Mouse (Mus musculus): Measurements from ENCODE around the gene Rad23a.
A peak's percentile ranks its signal among the peaks of the same experiment; 100 is the strongest.
"Not testable (repeated sequence)": the region's sequence is repeated elsewhere in the genome, so short reads cannot be mapped to it uniquely, and the experiment has no call there.

Gene Rad23a

DNA sequence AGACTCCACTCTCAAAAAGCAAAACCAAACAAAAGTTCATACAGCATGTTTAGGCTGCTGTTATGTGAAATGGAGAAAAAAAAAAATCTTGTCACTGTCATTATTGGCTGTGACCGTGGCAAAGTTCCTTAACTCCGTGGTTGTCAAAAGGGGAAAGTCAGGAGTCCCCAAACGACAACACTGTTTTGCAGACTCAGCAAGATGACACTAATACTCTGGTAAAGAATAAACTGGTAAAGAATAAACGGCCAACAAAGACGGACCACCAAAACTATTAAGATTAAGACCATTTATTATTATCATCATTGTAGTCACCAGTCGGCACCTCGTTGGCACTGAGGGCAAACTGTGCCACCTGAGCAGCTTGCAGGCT is 604 bp downstream of the Rad23a start:
- no peak for DNase-seq

DNA sequence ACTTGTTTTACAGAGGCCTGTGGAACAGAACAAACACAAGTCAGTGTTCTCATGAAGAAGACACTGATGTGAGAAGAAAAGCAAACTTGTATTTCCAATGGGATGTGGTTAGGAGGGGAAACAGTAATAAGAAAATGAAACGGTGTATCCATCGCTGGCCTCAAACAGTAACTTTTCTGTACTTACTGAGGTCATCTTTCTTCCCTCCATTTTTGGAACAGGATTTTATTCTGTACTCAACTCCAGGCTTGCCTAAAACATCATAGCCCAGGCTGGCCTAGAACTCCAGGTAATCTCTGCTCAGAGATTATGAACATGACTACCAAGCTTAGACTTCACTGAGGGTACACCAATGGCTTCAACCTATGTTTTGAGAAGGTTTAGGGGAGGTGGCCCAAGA is 1.1 kb downstream of the Rad23a start:
- DNase-seq, result no peak

DNA sequence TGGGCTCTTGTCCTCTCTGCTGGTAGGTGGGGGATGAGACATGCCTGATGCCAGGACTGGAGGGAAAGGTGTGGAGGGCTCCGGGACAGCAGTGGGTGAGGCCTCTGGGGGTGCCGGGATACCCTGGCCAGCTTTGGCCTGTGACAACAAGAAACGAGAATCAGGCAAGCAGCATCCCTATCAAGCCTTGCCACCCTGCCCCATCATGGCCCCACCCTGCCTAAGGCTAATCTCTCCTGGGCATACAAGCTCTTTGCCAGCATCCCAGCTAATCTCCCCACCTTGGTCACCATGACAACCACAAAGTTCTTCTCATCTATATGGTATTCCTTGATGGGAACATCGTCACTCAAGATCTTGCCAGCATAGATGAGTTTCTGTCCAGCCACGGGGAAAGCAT is 2.0 kb downstream of the Rad23a start:
- no peak for DNase-seq

DNA sequence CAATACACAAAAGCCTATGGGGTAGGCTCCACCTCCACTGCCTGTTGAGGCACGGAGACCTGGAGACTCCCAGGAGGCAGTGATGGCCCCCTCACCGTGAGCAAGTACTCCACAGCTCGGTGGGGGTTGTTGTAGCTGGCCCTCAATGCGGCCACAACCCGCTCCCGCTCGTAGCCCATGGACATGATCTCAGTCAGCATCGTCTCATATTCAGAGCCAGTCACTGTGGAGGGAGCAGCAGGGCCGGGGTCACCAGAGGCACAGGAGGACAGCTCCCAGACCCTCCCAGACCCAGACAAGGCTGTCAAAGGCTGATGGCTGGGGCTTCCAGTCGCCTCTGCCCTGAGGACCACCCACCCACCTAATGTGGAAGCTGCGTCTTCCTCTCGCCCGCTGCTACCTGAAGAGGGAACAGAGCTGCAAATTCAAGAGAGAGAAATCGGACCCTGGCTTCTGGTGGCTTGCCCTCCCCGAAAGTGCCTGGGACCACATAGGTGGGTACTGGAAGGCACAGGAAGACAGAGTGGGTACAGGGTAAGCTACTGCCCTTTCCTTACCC is 2.5 kb downstream of the Rad23a start:
- no peak for DNase-seq

DNA sequence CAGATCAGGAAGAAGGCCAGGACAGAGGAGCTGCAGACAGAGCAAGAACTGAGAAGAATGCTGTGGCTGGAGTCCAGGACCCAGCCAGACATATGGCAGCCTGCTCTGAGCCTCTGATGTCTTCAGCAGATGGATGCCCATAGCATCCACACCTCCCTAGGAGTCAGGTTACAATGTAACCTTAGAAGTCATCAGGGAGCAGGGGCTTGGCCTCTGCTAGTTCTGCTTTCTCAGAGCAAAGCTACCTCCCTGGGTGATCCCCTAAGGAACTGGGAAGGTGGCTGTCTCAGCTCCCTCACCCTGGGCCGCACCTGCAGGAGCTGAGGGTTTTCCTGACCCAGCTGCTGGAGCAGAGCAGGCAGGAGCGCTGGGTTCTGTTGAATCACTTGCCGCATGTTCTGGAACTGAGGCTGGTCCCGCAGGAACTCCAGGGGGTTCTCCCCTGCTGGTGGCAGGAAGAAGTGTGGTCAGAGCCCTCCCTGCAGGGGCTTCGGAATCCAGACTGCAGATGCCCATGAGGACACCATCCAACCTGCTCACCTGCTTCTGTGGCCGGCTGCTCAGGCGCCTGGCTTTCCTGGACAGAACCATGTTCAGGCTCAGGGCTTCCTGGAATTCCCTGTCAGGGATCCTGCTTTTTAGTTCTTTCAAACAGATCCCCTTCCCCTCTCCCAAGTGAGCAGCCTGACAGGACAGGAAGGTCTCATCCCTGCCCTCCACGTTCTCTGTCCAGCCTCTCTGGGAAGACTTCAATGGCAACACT is 3.1 kb downstream of the Rad23a start:
- no peak for DNase-seq

DNA sequence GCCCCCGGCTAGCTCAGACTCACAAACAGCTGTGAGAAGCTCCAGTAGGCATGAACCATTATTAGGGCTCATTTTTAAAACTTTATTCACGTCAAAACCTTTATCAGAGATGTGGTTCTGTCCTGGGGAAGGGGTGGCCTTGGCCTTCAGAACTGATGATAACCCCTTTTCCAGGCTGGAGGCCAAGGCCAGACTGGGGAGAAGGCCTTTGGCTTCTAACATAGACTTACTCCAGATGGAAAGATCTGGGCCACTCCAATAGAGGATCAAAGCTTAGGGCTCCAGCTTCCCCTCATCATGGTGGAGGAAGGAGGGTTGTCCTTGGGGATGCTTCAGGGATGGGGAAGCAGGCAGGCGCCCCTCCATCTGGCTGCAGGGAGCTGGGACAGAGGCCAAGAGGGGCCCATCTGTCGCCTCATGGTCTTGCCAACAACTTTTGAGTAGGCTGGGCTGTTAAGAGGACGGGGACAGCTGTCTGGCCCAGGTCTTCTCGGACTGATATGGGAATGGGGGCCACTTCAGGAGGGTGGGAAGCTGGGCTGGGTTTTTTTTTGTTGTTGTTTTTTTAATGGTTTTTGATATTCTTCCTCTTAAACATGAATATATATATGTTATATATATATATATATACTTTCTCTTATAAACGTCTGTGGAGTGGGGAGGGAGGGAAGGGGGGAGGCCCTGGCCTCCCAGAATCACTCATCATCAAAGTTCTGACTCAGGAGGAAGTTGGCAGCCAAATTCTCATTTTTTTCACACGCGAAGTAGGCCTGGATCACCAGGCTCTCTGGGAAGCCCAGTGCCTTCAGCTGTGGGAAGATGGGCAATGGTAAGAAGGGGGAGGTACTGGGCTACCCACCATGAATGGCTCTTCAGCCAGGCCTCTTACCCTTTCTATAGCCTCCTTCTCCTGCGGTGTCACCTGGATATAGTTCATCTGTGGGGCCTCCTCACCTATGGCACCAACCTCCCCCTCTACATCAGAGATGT is 5.3 kb downstream of the Rad23a start:
- DNase-seq, result no peak

DNA sequence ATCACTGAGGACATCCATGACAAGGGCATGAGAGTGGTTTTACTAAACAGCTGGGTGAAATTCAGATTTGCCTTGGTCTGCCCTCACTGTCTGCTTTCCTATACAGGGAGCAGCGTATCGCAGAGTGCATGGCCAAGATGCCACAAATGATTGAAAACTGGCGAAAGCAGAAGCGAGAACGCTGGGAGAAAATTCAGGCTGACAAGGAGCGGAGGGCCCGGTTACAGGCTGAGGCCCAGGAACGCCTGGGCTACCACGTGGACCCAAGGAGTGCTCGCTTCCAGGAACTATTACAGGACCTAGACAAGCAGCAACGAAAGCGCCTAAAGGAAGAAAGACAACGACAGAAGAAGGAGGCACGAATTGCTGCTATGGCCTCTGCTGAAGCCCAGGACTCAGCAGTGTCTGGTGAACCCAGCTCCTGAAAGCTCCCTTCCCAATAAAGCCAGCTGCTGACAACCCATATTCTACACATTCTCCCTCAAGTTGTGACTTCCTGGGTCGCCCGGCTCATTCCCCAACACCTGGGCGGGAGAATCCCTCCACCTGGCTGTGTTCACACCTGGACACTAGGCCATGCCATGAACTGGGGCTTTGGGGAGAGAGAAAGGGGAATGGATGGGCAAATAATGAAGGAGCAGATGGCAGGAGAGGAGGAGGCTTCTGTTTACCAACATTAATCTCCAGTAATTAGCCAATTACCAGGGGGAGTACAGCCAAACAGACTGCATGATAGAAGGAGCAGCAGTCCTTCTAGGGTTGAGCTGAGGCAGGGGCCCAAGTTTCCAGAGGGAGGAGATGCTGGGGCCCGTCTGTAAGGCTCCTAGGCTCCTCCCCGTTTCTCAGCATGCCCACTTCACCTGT is 6.2 kb downstream of the Rad23a start:
- DNase-seq, result no peak

DNA sequence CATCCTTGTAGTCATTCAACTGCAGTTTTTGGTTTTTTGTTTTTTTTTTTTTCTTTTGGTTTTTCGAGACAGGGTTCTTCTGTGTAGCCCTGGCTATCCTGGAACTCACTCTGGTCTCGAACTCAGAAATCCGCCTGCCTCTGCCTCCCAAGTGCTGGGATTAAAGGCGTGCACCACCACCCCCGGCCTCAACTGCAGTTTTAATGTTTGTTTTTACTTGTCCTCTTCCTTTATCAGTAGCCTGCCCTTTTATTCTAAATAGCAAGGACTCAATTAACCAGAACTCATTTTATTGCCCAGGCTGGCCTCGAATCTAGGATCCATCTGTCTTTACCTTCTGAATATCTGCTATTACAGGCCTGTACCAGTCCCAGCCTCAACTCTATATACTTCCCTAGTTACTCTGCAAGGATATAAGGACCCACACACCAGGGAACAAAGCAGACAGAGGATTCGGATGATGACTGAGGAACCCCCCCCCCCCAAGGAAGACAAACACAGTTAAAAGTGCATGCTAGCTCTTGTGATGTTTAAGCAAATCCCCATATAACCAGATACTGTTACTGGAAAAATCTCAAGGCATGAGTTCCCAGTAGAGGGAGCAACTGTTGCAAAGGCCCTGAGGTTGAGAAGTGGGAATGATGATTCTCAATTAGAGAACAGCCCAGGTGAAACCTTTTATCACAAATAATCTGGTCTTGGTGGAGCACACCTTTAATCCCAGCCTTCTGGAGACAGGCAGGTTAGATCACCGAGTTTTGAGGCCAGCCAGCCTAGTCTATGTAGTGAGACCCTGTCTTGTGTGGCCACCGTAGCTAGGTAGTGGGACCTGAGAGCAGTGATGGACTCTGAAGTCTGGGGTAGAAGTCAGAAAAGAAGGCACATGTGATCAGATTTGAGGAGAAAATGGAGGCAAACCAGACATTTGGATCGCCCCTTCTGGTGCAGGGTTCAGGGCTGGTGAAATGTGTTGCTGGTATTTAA is 7.4 kb downstream of the Rad23a start:
- DNase-seq, result no peak

DNA sequence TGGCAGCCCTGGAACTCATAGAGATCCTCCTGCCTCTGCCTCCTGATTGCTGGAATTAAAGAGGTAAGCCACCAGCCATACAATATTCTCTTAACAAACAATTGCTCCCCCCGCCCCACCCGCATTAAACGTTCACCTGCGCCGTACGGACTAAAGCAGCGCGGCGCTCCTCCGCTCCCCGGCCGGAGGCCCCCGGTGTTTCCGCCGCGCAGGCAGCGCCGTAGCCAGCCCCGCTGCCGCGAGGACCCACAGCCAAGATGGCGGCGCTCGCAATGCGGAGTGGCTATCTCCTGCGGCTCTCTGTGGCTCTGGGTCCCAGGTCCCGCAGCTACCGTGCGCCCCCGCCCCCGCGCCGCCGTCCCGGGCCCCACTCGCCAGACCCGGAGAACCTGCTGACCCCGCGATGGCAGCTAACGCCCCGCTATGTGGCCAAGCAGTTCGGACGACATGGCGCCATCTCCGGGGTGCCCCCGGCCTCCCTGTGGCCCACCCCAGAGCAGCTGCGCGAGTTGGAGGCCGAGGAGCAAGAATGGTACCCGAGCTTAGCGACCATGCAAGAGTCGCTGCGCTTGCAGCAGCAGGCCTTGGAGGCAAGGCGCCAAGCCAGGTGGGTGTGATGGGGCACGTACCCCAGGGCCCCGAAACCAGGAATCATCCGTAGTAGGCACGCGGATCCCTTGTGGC is 8.3 kb downstream of the Rad23a start:
- DNase-seq, result peak; percentile 85

DNA sequence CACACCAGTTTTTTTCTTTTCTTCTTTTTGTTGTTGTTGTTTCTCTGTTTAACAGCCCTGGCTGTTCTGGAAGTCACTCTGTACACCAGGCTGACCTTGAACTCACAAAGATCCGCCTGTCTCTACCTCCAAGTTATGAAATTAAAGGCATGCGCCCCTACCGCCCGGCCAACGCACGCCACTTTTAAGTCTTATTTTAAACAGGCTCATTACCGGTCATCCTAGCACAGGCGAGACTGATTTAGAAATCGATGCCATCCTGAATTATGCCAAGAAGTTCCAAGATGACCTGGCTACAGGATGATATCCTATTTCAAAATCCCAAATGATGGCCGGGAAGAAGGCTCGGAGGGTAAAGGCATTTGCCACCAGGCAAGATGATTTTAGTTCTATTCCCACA is 9.0 kb downstream of the Rad23a start, which contains the start of gene Gadd45gip1:
Gadd45gip1 (plus strand) TSS at position 33 of the 400 bp plus-strand sequence.
- peak; percentile 36 for DNase-seq

DNA sequence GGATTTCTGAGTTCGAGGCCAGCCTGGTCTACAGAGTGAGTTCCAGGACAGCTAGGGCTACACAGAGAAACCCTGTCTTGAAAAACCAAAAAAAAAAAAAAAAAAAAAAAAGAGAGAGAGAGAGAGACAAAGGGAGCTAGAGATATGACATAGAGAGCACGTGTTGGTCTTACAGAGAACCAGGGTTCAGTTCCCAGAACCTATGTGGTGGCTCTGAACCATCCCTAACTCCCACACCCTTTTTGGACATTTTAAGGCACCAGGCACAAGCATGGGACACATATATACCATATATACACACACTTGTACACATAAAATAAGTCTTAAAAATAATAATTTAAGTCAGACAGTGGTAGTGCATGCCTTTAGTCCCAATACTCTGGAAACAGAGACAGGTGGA is 13.9 kb downstream of the Rad23a start:
- DNase-seq, result not testable (repeated sequence)

DNA sequence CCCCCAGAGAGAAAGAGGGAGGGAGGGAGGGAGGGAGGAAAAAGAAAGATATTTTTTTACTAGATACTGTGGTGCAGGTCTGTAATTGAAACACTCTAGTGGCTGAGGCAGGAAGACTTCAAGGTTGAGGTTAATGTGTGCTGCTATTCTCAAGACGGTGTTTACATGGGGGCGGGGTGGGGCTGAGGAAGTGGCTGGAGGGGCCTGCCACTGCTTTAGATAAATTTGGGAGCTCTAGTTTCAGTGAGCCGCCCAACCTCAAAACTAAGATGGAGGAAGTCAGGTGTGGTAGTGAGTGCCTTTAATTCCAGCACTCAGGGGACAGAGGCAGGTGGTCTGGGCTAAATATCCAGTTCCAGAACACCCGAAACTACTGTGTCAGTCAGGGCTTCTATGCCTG is 14.8 kb downstream of the Rad23a start:
- DNase-seq, result no peak

DNA sequence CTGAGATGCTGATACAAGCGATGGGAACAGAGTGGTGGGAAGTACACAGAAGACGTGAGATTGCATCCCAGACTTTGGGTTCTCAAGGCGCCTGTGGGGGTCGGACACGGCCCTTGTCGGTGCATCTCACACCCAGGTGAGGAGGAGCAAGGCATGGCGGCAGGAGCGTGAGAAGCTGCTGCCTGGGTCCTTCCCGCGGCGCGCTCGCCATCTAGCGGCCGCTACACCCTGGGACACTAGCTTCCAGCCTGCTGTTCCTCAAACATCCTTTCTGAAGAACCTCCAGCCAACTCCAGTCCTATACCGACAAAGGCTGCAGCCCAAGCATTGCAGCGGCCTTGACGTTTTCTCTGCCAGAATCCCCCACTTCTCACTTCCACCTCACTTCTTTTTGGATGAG is 16.8 kb downstream of the Rad23a start:
- DNase-seq, result peak; percentile 63

DNA sequence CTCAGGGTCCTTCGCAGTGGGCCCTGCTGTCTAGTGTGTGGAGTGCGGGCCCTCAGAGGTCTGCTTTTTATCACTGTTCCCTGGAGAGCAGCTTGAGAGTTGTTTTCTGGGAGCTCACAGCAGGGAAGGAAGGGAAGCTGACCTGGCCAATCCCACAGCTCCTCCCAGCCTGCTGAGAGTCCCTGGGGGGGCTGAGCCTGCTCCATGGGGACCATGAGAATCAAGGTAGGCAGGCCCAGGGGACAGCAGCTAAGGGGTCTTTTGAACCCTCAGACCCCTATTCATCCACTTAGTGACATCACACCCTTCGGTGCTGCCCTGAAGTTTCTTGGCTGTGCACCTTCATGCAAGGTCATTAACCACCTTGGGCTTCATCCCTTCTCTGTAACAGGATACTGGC is 17.7 kb downstream of the Rad23a start, which contains the start of gene Dand5:
Dand5 (minus strand) TSS at position 101 of the 400 bp plus-strand sequence.
- no peak for DNase-seq

DNA sequence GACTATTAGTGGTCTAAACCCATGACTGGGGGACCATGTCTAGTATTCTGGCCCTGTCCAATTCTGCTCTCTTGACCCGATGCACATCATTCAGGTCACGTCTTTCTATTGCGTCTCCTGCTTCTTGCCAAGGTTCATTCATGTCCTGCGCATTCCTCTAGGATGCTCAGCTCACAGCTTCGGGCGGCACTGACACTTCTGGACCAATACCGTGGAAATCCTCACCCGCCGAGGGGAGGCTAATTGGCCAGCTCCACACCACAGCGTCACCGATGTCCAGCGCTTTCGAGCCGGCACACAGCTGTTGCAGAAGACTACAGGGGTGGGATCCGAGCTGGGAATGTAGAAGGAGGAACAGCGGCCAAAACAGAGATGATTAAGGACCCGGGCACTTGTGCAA is 24.3 kb downstream of the Rad23a start:
- no peak for DNase-seq

DNA sequence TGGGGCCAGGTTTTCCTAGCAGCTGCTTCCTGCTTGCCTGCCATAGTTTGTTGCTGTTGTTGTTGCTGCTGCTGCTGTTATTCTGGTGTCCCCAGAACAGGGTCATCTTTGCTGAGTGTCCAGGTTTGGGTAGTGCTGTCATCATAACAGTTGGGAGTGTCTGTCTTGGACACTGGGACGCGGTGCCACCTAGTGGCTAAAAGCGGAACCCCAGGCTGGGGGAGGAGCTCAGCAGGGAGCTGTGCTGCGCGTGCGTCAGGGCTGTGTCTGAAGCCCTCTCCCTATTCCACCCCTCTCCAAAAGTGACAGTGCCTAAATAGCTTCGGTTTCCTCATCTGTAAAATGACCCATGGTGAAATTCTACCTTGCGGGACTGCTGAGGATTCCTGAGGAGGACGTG is 24.9 kb downstream of the Rad23a start:
- DNase-seq, result peak; percentile 96

DNA sequence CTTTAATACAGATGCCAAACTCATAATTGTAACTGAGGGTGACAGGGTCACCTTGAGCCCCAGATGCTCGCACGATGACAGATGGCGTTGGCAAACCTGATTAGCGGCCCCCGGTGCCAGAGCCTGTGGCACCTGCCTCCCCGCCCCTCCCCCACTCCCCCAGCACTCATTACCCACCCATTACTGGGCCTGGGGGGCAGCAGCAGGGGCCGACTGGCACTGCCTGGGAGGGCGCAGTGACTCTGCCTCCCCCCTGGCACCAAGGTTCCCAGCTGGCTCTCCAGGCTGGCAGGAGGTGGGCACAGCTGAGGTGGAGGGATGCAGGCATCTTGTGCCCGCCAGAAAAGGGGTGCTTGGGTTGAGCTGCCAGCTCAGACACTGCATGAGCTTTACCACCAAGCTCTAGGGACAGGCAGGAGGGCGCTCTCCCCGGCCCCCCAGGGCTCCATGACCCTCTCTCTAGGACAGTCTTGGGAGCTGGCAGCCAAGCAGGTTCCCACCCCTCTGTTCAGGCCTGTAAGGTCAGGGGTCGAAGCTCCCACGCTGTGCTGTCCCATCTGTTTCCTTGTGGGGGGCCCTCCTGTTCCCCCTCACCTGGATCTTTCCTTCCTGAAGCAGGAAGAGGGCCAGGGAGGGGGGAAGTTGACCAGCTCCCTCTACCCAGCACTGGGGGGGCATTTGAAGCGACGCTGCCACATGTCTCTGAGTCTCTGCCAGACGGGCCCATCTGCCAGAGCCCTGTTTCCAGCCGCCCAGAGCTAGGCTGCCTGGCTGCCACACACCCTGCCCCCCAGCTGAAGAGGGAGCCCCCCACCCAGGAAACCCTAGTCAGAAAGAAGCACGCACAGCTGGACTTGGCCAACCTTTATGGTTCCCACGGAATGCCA is 25.7 kb downstream of the Rad23a start:
- no peak for DNase-seq

DNA sequence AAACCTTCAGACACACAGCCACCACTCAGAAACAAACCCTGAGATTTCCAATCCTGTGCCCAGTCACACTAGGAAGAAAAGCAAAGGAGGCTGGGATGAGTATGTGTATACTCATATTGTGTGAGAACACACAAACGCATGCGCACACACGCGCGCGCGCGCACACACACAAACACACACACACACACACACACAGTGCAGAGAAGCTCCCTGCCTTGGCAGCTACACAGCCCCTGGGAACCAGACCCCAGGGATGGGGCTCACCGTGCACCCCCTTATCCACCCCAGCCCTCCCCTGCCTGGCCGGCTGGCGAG is 26.3 kb downstream of the Rad23a start:
- no peak for DNase-seq

DNA sequence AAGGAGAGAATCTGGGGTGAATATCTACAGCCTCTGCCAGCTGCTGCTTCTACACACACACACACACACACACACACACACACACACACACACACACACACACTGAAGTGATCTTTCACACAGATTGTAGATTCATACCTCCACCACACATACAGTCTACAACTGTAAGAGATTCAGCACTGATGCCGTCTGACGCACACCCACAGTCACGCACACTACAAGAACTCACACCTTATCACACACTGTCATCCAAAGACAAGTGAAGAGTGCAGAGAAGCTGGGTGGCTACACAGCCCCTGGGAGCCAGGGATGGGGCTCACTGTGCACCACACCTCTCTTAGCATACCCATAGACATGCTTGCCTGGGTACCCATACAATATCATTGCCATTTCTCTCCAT is 26.6 kb downstream of the Rad23a start:
- no peak for DNase-seq

DNA sequence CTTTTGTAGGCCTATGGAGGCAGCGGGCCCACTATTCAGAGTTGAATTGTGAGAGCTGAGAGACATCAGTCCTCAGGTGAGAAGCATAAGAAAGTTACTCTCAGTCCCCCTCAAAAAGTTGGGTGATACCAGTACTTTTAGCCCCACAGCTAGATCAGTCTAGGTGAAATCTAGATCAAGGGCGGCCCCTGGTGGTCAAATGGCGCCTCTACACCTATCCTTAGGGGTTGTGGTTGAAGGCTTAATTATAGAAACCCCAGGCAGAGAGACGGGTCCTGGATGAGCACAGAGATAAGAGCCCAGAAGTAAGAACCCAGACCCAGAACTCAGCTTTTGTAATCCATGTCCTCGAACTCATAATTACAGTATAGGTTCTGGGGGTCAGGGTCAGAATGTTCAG is 27.4 kb downstream of the Rad23a start:
- peak; percentile 85 for DNase-seq

All from kidney, adult 18-20 months (tissue).